Mouse (Mus musculus) heart, postnatal 0 days (tissue): Measurements from ENCODE around the gene Bckdhb.

ENCODE experiments used
- CTCF ChIP-seq: IDR thresholded peaks from 2 replicates; pipeline ENCODE4 v1.5.1; 2016; ENCODE audit warnings: antibody characterized with exemption, control low read depth, low read depth
- EP300 ChIP-seq: IDR thresholded peaks from 2 replicates; pipeline ENCODE4 v1.6.1; 2016; ENCODE audit warnings: antibody characterized with exemption, low read depth

DNA sequence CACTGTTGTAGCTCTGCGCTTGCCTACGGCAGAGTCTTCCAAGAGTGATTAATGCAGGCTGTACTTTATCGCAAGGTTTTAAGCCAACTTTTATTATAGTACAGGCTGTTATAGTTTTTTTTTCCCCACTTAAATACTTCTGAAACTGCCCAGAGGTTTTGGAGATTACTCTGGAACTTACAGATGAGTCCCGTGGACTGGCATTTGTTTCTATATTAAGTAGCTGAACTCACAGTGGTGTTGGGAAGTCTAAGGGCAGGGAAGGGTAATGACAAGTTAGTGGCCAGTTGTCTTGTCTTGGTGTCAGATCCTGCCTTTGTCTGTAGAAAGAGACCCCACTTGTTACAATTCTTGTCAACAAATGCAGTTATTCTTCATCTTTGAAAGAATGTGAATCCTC lies 158.6 kb downstream of the Bckdhb start:
- TF ChIP-seq CTCF (no peak), EP300 (0 out of 2 replicates have a peak, but pooled peaks have one; percentile 50)
